Comparison of ENCODE assay signal across 16 mouse cellular contexts in genomic region chr1:34127714-34128474, GRCm38 (mm10).
DNase-seq lines count a peak whose midpoint lies in the region; ATAC-seq lines count a peak whose summit lies in the region.
"Had no signal": no experiment of that assay in that cellular context is flagged by ENCODE, and none has a peak within 500 bp of the region (broad histone marks: within the 10 kb centered on the region; RNA-seq: fewer than 3 reads in every experiment).

No protein-coding gene starts in this region.

- H3K27ac ChIP-seq in heart, embryonic 10.5 days = no peak overlapping the region
- no peak overlapping the region for H3K27ac ChIP-seq in heart, embryonic 11.5 days (ENCODE audit: low read depth, low read length)
- no peak overlapping the region for H3K27ac ChIP-seq in kidney, embryonic 16.5 days (ENCODE audit: low read length)
- no peak overlapping the region for H3K27ac ChIP-seq in hindbrain, embryonic 12.5 days
- H3K27ac ChIP-seq: midbrain, embryonic 13.5 days had no signal

- no peak overlapping the region for H3K9ac ChIP-seq in heart, embryonic 11.5 days (ENCODE audit: low read depth, low read length)
- H3K9ac ChIP-seq in kidney, embryonic 16.5 days (replicated peaks; ENCODE audit: low read length) = no peak overlapping the region; the same call in 1 of the 2 replicates
- H3K9ac ChIP-seq in hindbrain, embryonic 12.5 days = no peak overlapping the region
- H3K9ac ChIP-seq: midbrain, embryonic 13.5 days had no signal

- H3K4me2 ChIP-seq in heart, embryonic 11.5 days = no peak overlapping the region
- no peak overlapping the region for H3K4me2 ChIP-seq in kidney, embryonic 16.5 days (replicated peaks; ENCODE audit: low read depth, low read length)
- H3K4me2 ChIP-seq in hindbrain, embryonic 12.5 days (replicated peaks) = no peak overlapping the region
- H3K4me2 ChIP-seq: midbrain, embryonic 13.5 days had no signal

- H3K27me3 ChIP-seq in heart, embryonic 10.5 days (ENCODE audit: insufficient read depth, poor library complexity, severe bottlenecking) = no peaks in the 10 kb centered on the region
- no peaks in the 10 kb centered on the region for H3K27me3 ChIP-seq in heart, embryonic 11.5 days (ENCODE audit: control insufficient read depth, insufficient read depth, low read length)
- H3K27me3 ChIP-seq in kidney, embryonic 16.5 days (ENCODE audit: insufficient read depth, low read length) = no peaks in the 10 kb centered on the region
- H3K27me3 ChIP-seq in hindbrain, embryonic 12.5 days = no peaks in the 10 kb centered on the region
- H3K27me3 ChIP-seq: midbrain, embryonic 13.5 days had no signal

- no peaks in the 10 kb centered on the region for H3K36me3 ChIP-seq in heart, embryonic 10.5 days
- H3K36me3 ChIP-seq in heart, embryonic 11.5 days (ENCODE audit: control insufficient read depth, insufficient read depth, low read length) = no peaks in the 10 kb centered on the region
- no peaks in the 10 kb centered on the region for H3K36me3 ChIP-seq in kidney, embryonic 16.5 days (ENCODE audit: insufficient read depth, low read length)
- no peaks in the 10 kb centered on the region for H3K36me3 ChIP-seq in hindbrain, embryonic 12.5 days
- H3K36me3 ChIP-seq: midbrain, embryonic 13.5 days had no signal

- no peak overlapping the region for H3K4me3 ChIP-seq in heart, embryonic 10.5 days
- H3K4me3 ChIP-seq in heart, embryonic 11.5 days (ENCODE audit: low read depth, low read length) = no peak overlapping the region
- H3K4me3 ChIP-seq in kidney, embryonic 16.5 days (ENCODE audit: low read length) = no peak overlapping the region
- no peak overlapping the region for H3K4me3 ChIP-seq in hindbrain, embryonic 12.5 days
- H3K4me3 ChIP-seq: erythroblast, embryonic 14.5 days; midbrain, embryonic 13.5 days had no signal

- H3K4me1 ChIP-seq in heart, embryonic 10.5 days = peaks cover 47% of the 10 kb centered on the region
- peaks cover 35% of the 10 kb centered on the region for H3K4me1 ChIP-seq in heart, embryonic 11.5 days (ENCODE audit: control insufficient read depth, insufficient read depth, low read length)
- peaks cover 38% of the 10 kb centered on the region for H3K4me1 ChIP-seq in kidney, embryonic 16.5 days (ENCODE audit: insufficient read depth, low read length)
- H3K4me1 ChIP-seq in hindbrain, embryonic 12.5 days = 0 out of 2 replicates have a peak, but pooled peaks cover 3% of the 10 kb centered on the region
- H3K4me1 ChIP-seq: midbrain, embryonic 13.5 days had no signal

- ATAC-seq in heart, embryonic 11.5 days (replicated peaks; ENCODE audit: insufficient number of reproducible peaks, low FRiP score, low TSS enrichment) = no peak; the same call in 1 of the 2 replicates
- ATAC-seq in kidney, embryonic 16.5 days (ENCODE audit: low FRiP score, low TSS enrichment) = peak; percentile 32; the same call in 1 of the 2 replicates
- no peak for ATAC-seq in hindbrain, embryonic 12.5 days (ENCODE audit: low FRiP score)
- ATAC-seq: midbrain, embryonic 13.5 days had no signal

- no peaks in the 10 kb centered on the region for H3K9me3 ChIP-seq in heart, embryonic 10.5 days
- no peaks in the 10 kb centered on the region for H3K9me3 ChIP-seq in heart, embryonic 11.5 days (replicated peaks; ENCODE audit: control insufficient read depth, low read length)
- H3K9me3 ChIP-seq in kidney, embryonic 16.5 days (ENCODE audit: low read length) = no peaks in the 10 kb centered on the region
- H3K9me3 ChIP-seq in hindbrain, embryonic 12.5 days (replicated peaks) = no peaks in the 10 kb centered on the region
- H3K9me3 ChIP-seq: midbrain, embryonic 13.5 days had no signal

- peak; percentile 68 for DNase-seq in heart, embryonic 10.5 days (ENCODE audit: low spot score)
- no peak for DNase-seq in kidney, postnatal 25 days
- DNase-seq in 3134 (ENCODE audit: extremely low read depth, insufficient read length, low spot score) (peak; percentile 87), NIH3T3 (ENCODE audit: low read depth) (peak; percentile 87)
- no peak for DNase-seq in left cerebral cortex, adult 9 months (ENCODE audit: low spot score in 2 of 2)
- DNase-seq: adrenal gland, postnatal 25 days; cerebellum, postnatal 36 days; kidney, adult 11 months; layer of hippocampus, adult 9-11 months; right cerebral cortex, postnatal 4 days; thymus, postnatal 14 days had no signal

- WGBS in heart, embryonic 10.5 days = 69% methylated on average over 15 of the region's 15 CpGs
- 63% methylated on average over 15 of the region's 15 CpGs for WGBS in heart, embryonic 11.5 days (ENCODE audit: insufficient replicate concordance)
- WGBS in kidney, embryonic 16.5 days = 36% methylated on average over 15 of the region's 15 CpGs
- 53% methylated on average over 15 of the region's 15 CpGs for WGBS in hindbrain, embryonic 12.5 days

Comparison
In these comparisons a context has a peak if more than half of its experiments do, and no peak if none do; other contexts are left out.
1. DNase-seq: peak in heart, embryonic 10.5 days (single experiment), 3134 (single experiment) and NIH3T3 (single experiment); none in kidney, postnatal 25 days (0 of 2) and left cerebral cortex, adult 9 months (0 of 2).